Mouse (Mus musculus): ENCODE data around the gene Psap.

DNA sequence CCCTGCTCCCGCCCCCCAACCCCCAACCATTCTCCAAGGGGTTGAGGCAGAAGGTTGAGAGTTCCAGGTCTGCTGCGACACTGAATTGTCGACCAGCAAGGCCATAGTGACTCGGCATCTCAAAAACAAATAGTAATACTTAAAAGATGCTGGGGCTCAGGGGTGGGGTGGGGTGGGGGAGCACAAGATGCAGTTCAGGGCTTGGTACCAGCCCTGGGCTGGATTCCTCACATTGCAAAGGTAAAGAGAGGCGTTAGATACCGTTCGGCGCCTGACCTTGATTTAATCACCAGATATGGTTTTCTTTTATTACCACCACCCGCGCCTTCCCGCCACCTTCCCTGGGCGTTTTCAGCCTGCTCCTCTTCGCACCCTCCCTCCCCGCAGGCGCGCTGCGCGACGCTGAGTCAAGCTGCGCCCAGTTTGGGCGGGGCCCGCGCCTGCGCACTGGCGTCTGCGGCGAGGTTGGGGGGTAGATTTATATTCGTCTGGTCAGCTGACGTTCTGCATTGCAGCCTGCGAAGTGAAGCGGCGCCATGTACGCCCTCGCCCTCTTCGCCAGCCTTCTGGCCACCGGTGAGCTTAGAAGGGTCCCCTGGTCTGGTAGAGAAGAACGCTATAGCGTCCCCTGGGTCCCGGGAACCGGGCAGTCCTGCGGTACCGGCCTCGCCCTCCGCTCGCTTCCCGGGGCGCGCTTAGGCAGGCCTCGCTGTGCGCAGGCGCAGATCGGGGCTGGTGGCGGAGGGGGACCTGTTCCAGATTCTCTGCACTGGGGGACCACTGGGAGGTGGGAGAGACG lies at the start of gene Psap:
- TF ChIP-seq CTCF (IDR thresholded peaks at IDR 0.05; ENCODE audit: low read depth, low read length) (no peak), GATA2 (IDR thresholded peaks at IDR 0.05; ENCODE audit: borderline replicate concordance, low read depth, low read length) (no peak), GATA1 (IDR thresholded peaks at IDR 0.05; ENCODE audit: borderline replicate concordance, low read length) (no peak), TAL1 (conservative IDR thresholded peaks at IDR 0.05; ENCODE audit: low read depth, low read length) (no peak), POLR2AphosphoS5 (IDR thresholded peaks at IDR 0.05; ENCODE audit: insufficient replicate concordance, low read depth, low read length) (no peak)
